Mouse (Mus musculus) kidney, adult 8-10 months (tissue): ENCODE measurements around the gene Ctsh.
"Not testable (repeated sequence)": the region's sequence is repeated elsewhere in the genome, so short reads cannot be mapped to it uniquely, and the experiment has no call there.

Source experiments
- DNase-seq, 2 experiments: peaks; one replicate each; pipeline ENCODE4 v3.0.0; 2022

Gene Ctsh

DNA sequence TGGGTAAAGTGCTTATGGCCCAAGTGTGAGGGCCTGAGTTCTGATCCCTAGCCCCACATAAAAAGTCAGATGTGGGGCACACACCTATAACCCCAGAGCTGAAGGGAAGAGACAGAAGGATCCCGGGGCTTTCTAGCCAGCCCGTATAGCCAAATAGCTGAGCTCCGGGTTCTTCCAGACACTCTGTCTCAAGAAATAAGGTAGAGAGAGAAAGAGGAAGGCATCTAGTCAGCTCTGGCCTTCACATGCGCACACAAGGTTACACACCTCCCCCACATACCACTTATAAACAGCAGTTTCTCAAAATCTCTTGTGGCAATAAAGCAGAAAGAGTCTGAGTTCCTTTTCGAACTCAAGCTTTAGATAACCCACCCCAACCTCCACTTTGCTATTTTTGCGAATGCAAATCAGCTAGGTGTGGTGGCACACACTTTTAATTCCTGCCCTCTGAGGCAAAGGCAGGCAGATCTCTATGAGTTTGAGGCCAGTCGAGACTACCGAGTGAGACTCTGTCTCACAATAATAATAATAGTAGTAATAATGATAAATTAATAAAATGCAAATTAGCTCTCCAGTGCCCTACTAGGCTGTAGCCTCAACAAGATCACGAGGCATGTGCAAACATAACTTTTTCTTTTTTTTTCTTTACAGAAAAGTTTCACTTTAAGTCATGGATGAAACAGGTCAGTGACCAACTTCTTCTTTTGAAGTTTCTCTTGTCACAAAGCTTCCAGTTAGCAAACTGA lies 6.0 kb downstream of the Ctsh start:
- DNase-seq = no peak

DNA sequence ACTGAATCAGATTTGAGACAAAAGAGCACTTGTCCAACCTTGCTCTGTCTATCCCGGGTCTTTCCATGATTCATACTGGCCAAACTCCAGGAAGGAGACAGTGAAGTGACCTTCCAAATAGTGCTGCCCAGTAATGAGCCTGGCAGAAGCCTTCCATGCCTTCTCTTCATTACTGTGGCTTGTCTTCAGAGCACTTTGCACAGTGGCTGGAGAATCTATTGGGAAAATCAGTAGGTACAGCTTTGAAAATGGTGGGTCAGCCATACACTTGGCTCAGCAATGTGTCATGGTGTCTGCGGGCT lies 6.6 kb downstream of the Ctsh start:
- DNase-seq = no peak

DNA sequence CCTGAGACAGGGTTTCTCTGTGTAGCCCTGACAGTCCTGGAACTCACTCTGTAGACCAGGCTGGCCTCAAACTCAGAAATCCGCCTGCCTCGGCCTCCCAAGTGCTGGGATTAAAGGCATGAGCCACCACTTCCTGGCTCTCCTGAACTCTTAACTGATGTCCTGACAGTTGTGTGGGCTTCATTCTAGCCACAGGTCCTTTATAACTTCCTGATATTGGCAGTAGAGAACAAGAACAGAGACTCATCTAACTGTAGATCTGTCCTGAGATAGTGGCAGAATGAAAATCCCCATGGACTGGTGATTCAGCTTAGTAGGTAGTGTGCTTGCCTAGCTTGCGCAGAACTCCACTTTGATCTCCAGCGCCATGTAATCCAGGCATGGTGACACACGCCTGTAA lies 7.0 kb downstream of the Ctsh start:
- not testable (repeated sequence) for DNase-seq

DNA sequence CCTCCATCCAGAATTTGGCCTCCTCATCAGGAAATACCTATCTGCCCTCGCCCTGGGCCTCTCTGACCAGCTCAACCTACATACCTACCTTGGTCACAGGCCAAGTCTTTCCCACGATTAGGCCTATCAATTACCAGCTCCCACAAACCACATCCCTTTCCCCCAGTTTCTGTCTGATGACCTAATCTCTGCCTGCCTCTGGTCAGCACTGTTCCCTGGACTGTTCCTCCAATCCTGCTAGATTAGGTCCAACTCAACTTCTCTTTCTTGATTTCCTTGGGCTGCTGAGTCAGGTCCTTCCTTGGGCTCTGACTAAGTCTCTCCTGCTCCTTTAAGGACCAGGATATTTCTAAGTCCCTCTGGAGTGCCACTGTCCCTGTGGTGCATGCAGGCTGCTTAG lies 13.4 kb downstream of the Ctsh start:
- no peak for DNase-seq

DNA sequence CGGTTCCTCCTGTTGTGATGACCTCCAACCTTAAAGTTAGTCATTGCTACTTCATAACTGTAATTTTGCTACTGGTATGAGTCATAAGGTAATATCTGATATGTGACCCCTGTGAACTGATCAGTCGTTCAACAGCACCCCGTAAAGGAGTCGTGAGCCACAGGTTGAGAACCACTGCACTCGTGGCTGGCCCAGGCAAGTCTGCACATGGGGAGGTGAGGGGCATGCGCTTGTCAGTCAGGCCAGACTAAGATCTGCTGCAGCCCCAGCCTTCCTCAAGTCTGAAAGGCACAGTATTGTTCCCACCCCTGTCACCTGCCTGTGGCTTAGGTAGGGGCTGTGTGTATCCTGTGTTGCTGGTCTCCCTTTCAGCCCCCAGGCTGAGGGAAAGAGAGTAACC lies 14.8 kb downstream of the Ctsh start:
- DNase-seq = no peak

DNA sequence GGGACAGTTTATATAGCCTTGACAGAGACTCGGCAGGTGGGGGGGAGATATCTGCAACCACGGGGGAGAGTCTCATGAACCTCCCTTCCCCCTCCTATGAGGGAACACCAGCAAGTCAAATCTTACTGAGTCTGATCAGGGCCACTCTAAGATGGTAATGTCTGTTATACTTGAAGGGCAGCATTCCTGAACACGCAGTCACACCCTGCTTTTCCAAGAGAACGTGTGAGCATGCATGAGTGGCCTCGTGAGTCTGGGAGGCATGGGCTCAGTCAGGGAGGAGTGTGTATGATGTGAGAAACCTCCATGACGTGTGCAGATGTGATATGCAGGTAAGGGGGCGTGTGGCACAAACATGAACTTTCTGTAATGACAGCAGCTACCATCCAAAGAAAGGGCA lies 15.5 kb downstream of the Ctsh start:
- DNase-seq = peak; percentile 16 to 38

DNA sequence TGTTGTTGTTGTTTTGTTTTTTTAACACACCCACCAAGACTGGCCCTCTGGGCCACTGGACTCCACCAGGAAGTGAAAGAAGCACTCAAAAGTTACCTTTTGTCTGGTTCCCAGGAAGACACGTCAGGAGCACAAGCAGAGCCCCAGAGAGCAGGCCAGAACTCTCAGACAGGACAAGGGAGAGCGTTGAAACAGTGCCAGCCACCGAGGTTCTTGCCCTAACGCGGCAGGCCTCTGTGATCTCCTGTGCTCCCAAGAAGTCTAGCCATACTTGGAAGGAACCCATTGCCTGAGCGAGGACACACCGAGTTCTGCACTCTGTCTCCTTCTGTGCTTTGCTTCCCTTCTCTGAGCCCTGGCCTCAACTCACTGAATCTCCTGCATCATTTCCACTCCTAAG lies 16.2 kb downstream of the Ctsh start:
- DNase-seq = no peak

DNA sequence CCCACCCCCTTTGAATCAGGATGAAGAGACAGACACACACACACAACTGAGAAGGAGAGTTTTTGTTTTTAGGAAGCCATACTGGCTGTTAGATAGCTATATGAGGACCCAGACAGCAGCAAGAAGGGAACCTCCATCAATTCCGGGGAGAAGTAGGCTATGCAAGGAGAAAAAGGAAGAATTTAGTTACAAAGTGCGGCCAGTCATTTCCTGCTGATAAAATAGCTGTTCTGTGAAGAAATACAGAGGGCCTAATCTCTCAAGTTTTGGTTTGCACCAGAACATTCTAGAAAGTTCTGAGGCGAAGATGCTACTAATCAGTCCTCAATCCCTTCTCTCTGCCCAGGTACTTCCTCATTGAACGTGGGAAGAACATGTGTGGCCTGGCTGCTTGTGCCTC lies 21.4 kb downstream of the Ctsh start:
- no peak for DNase-seq

DNA sequence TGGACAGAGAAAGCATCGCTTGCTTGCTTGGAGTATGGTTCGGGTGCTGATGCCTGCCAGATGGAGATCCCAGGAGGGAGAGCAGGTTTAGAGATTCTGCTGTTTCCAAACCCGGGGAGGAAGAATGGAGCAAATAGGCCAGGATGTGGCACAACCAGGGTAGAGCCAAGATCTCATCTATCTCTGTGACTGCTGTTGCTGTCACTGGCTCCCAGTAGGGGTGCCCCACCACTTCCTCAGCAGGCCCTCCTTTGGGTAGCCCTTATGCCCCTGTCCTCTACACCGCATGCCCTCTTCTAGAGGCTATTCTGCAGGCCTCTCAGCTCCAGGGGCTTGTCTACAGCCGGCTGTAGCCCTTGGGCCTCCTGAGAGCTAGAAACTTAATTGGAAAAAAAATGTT lies 22.2 kb downstream of the Ctsh start:
- DNase-seq = no peak

DNA sequence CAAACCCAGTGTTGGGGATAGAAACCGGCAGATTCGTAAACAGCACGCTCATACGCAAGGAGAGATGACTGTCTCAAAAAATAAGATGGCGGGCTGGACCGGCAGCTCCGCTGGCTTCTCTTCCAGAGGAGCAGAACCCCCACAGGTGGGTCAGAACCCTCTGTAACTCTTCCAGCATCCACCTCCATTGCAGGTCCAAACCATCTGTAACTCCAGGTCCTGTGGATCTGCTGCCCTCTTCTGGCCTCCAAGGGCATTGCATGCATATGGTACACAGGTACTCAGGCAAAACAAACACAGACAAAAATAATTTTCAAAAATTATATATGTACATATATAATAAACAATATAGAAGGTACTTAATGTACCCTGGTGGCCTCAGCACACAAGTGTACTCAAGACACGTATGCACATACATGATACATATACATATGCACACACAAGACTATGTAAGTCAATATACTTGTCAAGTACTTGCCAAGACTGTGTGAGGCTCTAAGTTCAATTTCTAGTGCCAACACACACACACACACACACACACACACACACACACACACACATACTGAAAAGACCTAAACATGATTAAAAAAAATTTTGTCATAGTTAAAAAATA lies 23.0 kb downstream of the Ctsh start:
- DNase-seq = peak; percentile 36 to 83

DNA sequence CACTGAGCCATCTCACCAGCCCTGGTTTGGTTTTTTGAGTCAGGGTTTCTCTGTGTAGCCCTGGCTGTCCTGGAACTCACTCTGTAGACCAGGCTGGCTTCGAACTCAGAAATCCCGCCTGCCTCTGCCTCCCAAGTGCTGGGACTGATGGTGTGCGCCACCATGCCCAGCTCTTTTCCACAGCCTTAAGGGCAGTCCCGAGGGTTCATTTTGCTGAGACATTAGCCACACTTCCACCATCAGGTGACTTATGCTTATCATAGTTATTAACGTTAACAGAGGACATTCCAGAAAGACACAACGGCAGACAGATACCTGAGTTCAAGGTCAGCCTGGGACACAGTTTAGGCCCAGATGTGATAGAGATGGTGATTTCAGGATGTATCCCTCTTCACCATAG lies 28.0 kb downstream of the Ctsh start:
- DNase-seq = not testable (repeated sequence)

DNA sequence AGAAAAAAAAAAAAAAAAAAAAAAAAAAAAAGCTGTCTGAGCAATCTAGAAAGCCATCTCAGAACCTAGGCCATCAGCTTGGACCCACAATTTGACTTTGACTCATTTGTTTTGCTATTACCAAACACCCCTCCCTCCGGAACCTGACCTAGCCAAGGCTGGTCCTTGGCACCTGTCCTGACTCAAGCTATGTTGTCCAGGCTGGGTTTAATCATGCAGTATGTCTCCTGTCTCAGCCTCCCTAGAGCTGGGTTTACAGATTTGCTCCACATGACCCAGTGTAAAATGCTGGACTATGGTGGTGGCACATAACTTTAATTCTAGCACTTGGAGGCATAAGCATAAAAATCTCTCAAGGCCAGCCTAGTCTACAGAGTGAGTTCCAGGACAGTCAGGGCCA lies 29.0 kb downstream of the Ctsh start:
- no peak for DNase-seq

DNA sequence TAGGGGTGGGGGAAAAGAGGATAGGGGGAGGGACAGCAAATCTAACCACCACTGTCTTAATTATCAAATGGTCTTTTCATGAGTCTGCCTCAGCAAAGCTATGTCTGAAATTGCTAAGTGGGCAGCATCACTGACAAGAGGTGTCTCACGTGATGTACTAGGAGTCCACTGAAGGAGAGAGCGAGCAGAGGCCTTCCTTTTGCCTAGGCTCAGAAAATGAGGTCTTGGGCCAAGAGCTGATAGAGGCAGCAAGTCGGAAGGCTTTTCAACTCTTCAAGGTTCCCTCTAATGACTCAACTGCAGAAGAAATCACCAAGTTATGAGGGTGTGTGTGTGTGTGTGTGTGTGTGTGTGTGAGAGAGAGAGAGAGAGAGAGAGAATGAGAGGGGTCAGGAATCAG lies 30.2 kb downstream of the Ctsh start:
- no peak for DNase-seq

DNA sequence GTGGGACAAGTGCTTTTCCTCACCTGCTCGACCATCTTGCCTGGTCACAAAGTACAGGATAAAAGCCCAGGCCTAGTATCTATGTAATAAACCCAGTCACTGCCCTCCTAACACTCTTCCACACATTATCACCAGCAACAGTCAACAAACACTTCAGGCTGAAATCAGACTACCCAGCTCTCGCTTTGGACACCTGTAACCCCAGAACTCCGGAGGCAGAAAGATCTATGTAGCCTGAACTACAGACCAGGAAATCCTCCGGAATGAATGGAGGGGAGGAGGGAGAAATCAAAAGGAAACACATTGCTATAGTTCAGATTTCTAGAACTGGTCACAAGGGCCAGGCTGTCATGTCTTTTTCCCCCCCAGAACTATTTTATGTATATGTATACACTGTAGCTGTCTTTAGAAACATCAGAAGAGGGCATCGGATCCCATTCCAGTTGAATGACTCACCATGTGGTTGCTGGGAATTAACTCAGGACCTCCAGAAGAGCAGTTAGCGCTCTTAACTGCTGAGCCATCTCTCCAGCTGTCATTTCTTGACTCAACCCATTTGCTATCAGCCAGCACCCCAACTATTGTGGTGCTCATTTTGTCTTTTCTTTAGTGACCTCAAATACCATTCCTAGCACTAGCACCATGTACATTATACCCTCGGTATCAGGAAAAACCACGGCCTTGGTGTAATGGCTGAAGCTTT lies 31.0 kb downstream of the Ctsh start:
- DNase-seq = no peak

DNA sequence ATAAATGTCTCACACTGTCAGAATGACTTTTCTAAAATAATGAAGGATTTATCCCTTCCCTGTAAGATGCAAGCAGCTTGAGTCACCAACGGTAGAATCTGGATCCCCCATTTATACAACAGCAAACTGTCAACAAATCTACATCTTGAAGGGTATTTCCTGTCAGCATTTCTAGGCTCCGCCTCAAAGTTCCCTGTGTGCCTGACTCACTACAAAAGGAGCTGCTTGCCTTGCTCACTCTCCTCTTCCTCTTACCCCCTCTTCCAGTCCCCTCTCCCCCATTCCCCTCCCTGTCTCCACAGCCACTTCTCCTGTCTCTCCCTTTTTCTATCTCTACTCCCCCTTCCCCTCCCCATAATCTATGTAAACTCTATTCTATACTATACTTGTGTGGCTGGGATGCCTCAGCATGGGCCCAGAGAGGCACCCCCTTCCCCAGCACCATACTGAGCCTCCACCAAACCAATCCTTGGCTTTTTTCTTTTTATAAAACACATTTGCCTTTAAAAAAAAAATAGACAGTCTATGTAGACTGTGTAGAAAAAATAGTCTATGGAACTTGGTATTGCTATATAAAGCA lies 34.0 kb downstream of the Ctsh start:
- DNase-seq = no peak

DNA sequence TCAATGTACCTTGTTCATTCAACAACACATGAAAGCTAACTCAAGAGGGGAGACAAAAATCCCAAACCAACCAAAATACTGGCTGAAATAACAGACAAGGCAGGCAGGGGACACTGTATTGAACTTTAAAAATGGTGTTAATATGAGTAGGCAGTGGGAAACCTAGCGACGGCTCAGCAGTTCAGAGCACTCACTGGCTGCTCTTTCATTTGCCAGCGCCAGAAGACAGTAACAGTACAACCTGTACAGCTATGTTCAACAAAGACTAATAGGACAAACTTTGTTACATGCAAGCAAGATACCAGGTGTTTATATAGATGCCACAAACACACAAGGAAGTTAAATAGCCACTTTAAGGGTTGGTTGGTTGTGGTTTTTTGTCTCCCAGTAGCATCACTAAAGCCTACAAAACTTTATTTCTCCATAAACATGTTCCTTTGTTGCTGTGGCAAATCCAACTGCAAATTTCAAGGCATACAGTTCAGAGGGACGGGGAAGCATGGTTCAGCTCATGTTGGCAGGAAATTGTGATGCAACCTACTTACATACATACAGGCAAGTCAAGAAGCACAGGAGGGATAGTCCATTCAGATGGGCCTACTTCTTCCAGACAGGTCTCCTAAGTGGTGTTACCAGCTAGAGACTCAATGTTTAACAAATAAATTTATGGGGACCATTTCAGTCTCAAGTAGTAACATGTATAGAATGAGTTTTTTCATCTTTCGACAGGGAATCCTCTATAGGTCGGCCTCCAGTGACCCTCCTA lies 35.6 kb downstream of the Ctsh start:
- DNase-seq = no peak

DNA sequence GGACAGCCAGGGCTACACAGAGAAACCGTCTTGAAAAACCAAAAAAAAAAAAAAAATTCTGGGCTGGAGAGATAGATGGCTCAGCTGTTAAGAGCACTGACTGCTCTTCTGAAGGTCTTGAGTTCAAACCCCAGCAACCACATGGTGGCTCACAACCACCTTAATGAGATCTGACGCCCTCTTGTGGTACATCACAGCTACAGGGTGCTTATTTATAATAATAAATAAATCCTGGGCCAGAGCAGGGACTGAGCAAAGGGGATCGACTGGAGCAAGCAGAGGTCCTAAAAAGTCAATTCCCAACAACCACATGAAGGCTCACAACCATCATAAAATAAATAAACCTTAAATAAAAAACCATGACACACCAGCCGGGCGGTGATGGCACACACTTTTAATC lies 45.0 kb downstream of the Ctsh start:
- no peak for DNase-seq

DNA sequence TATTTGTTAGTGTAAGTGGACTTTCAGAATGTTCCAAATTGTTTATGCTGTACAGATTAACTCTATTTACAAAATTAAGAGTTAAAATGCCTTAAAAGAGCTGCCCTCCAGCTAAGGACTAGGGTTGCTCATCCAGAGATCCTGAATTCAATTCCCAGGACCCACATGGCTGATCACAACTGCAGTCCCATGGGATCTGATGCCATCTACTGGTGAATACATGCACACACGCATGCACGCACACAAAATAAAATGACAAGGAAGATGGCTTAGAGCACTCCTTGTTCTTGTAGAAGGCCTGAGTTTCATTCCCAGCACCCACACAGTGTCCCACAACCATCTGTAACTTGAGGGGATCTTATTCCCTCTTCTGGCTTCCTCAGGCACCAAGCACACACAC lies 46.8 kb downstream of the Ctsh start:
- DNase-seq = no peak

DNA sequence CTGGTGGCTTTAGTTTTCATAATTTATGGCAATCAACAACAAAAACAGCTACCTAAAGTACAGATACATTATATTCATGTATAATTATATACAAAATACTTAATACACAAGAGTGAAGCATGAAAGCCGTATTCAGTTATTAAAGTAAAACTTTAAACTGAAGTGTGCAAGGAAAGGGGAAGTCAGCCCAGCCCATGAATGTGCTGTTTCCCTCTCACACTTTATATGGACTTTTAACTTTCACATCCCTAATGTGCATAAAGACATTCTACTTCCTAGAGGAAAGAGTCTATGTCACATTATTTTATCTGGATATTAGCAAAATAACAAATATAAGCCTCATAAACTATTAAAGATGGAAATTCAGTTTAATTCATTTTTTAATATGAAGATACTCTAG lies 51.5 kb downstream of the Ctsh start:
- no peak for DNase-seq

DNA sequence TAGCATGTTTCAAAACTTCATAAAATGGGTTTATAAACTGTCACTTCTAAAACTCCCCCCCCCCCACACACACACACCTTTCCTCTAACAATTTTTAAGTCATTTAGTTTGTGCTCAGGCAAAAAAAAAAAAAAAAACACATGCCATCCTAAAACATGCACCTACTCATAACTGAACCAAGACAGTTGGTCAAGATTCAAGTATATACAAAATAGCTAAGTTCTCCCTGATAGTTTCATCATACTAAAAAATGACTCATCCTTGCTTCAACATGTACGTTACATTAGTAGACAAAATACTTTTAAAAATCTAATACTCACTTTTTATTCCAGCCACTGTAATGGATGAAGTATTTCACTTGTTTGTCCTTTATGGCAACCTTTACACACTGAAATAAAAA lies 53.0 kb downstream of the Ctsh start:
- DNase-seq = no peak

DNA sequence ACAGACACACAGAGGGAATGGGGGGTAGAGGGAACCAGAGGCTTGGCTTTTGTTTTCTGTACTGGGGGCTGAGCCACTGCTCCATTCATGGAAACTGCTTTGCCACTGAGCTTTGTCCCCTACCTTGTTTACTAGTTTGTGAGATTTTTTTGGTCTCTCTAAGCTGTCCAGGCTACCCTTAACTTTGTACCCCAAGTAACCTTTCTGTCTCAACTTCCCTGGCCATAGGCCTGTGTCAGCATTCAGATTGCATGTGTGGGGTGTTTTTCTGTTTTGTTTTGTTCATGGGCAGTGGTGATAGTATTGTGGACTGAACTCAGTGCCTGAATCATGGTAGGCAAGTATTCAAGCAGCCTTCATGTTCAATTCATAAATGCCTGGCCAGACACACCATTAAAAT lies 54.3 kb downstream of the Ctsh start:
- no peak for DNase-seq

DNA sequence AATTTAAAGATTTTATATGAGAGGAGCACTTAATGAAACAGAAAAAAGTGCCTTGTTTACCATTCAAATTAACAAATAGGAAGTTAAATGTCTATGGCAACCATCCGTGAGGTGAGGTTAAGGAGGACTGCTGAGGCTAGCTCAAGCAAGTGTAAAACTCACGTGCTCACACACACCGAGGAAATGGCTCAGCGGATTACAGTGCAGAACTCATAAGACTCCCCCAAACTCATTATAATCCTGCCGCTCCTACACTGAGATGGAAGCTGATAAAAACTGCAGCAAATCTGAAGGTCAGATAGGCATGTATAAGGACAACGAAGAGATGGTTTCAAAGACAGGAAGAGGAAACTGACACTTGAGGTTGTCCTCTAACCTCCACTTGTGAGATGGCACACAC lies 55.4 kb downstream of the Ctsh start:
- no peak for DNase-seq

DNA sequence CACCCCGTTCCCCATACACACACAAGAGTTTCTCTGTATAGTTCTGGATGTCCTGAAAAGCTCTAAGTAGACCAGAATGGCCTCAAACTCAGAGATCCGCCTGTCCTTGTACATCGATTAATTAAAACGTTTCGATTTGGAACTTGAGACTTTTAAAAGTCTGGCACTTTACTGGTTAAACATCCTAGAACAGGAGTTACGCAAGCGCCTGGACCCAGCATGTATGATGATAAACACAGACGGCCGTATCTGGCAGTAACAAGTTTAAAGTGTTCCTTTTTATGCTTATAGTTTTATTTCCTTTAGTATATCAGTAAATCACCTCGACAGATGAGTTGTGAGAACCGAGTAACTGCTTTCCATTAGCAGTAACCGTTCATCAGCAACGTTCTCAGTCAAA lies 59.2 kb downstream of the Ctsh start:
- no peak for DNase-seq
